Mouse (Mus musculus): ENCODE results near the gene Trim8. TPM values are rescaled to one million over a fixed set of nuclear protein-coding genes. Genes with fewer than 3 reads are reported as not detected.

Trim8 gene
- total and polyA plus RNA-seq, 2 experiments from 2014 or later, result 14.3 to 35.9 TPM

- Histone ChIP-seq H3K9ac (replicated peaks; ENCODE audit: low read depth, low read length) (0 out of 2 replicates have a peak overlapping the region, but pooled peaks have one; percentile 18), H3K4me2 (ENCODE audit: low read depth, low read length) (0 out of 2 replicates have a peak overlapping the region, but pooled peaks have one; percentile 4), H3K9me3 (replicated peaks; ENCODE audit: control insufficient read depth, low read length) (no peaks in the 10 kb centered on the region), H3K27me3 (ENCODE audit: control insufficient read depth, insufficient read depth, low read length) (no peaks in the 10 kb centered on the region), H3K36me3 (replicated peaks; ENCODE audit: control insufficient read depth, insufficient read depth, low read length) (peaks cover 19% of the 10 kb centered on the region), H3K4me3 (ENCODE audit: low read depth, low read length) (no peak overlapping the region), H3K27ac (ENCODE audit: low read depth) (peak overlapping the region; percentile 73), H3K4me1 (ENCODE audit: control insufficient read depth, insufficient read depth) (peaks cover 22% of the 10 kb centered on the region)
- DNase-seq (ENCODE audit: low spot score) (no peak), ATAC-seq (ENCODE audit: insufficient read depth, low read depth) (peak; percentile 59)
- TF ChIP-seq CTCF (IDR thresholded peaks at IDR 0.05; ENCODE audit: low read depth) (no peak), EP300 (IDR thresholded peaks at IDR 0.05; ENCODE audit: low read depth) (0 out of 2 replicates have a peak, but pooled peaks have one; percentile 17)
- WGBS, result 11% methylated on average over 10 of the region's 10 CpGs
Observed at GRCm38 (mm10) chr19:46471324-46472093, 30.0 kb upstream of the Trim8 start.

DNA sequence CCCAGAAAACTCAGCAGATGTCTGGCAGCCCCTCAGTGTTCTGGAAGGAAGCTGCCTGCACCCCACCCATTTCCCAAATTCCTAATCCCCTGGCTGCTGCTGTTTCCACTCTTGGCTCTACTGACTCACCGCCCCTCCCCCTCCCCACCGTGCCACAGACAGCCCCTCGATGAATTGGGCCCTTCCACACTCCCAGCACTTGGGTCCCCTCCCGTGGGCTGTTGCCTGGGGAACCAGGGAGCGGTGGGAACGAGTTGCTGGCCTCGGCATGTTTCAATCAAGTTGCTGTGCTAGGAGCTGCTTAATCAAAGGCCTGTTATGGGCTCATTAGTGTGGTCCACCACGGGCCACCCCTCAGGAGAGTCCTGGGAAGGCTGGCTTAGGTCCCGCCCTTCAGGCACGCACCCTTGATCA is 24.1 kb upstream of the Trim8 start:
- ATAC-seq (ENCODE audit: insufficient read depth, low read depth) (no peak), DNase-seq (ENCODE audit: low spot score) (no peak)
- WGBS, result 57% methylated on average over 10 of the region's 10 CpGs
- no peak overlapping the region; the same call in 1 of the 2 replicates for H3K27ac ChIP-seq (ENCODE audit: low read depth)
- no peaks in the 10 kb centered on the region for H3K27me3 ChIP-seq (ENCODE audit: control insufficient read depth, insufficient read depth, low read length)
- no peak overlapping the region for H3K9ac ChIP-seq (replicated peaks; ENCODE audit: low read depth, low read length)
- H3K9me3 ChIP-seq (replicated peaks; ENCODE audit: control insufficient read depth, low read length), result no peaks in the 10 kb centered on the region
- TF ChIP-seq CTCF (IDR thresholded peaks at IDR 0.05; ENCODE audit: low read depth), result no peak
- TF ChIP-seq EP300 (IDR thresholded peaks at IDR 0.05; ENCODE audit: low read depth), result 0 out of 2 replicates have a peak, but pooled peaks have one; percentile 25
- no peak overlapping the region for H3K4me2 ChIP-seq (ENCODE audit: low read depth, low read length)
- H3K4me3 ChIP-seq (ENCODE audit: low read depth, low read length), result no peak overlapping the region
- H3K4me1 ChIP-seq (ENCODE audit: control insufficient read depth, insufficient read depth), result peaks cover 42% of the 10 kb centered on the region
- peaks cover 26% of the 10 kb centered on the region for H3K36me3 ChIP-seq (replicated peaks; ENCODE audit: control insufficient read depth, insufficient read depth, low read length)

GRCm38 (mm10) chr19:46478242-46478641 is 23.3 kb upstream of the Trim8 start:
- Histone ChIP-seq H3K27me3 (ENCODE audit: control insufficient read depth, insufficient read depth, low read length) (no peaks in the 10 kb centered on the region), H3K36me3 (replicated peaks; ENCODE audit: control insufficient read depth, insufficient read depth, low read length) (peaks cover 26% of the 10 kb centered on the region), H3K9ac (replicated peaks; ENCODE audit: low read depth, low read length) (no peak overlapping the region), H3K4me3 (ENCODE audit: low read depth, low read length) (no peak overlapping the region), H3K9me3 (replicated peaks; ENCODE audit: control insufficient read depth, low read length) (no peaks in the 10 kb centered on the region), H3K4me2 (ENCODE audit: low read depth, low read length) (no peak overlapping the region), H3K4me1 (ENCODE audit: control insufficient read depth, insufficient read depth) (peaks cover 50% of the 10 kb centered on the region), H3K27ac (ENCODE audit: low read depth) (peak overlapping the region; percentile 83)
- 47% methylated on average over 4 of the region's 4 CpGs for WGBS
- DNase-seq (ENCODE audit: low spot score) (no peak), ATAC-seq (ENCODE audit: insufficient read depth, low read depth) (peak; percentile 10; the same call in 1 of the 2 replicates)
- TF ChIP-seq EP300 (IDR thresholded peaks at IDR 0.05; ENCODE audit: low read depth) (no peak), CTCF (IDR thresholded peaks at IDR 0.05; ENCODE audit: low read depth) (no peak)

GRCm38 (mm10) chr19:46478826-46479225 is 22.7 kb upstream of the Trim8 start:
- ATAC-seq (ENCODE audit: insufficient read depth, low read depth) (peak; percentile 53), DNase-seq (ENCODE audit: low spot score) (peak; percentile 79)
- Histone ChIP-seq H3K4me3 (ENCODE audit: low read depth, low read length) (no peak overlapping the region), H3K4me1 (ENCODE audit: control insufficient read depth, insufficient read depth) (peaks cover 56% of the 10 kb centered on the region), H3K36me3 (replicated peaks; ENCODE audit: control insufficient read depth, insufficient read depth, low read length) (peaks cover 23% of the 10 kb centered on the region), H3K9me3 (replicated peaks; ENCODE audit: control insufficient read depth, low read length) (no peaks in the 10 kb centered on the region), H3K9ac (replicated peaks; ENCODE audit: low read depth, low read length) (peak overlapping the region; percentile 35), H3K27ac (ENCODE audit: low read depth) (peak overlapping the region; percentile 83), H3K4me2 (ENCODE audit: low read depth, low read length) (no peak overlapping the region), H3K27me3 (ENCODE audit: control insufficient read depth, insufficient read depth, low read length) (no peaks in the 10 kb centered on the region)
- 16% methylated on average over 5 of the region's 5 CpGs for WGBS
- TF ChIP-seq CTCF (IDR thresholded peaks at IDR 0.05; ENCODE audit: low read depth), result no peak
- TF ChIP-seq EP300 (IDR thresholded peaks at IDR 0.05; ENCODE audit: low read depth), result no peak

DNA sequence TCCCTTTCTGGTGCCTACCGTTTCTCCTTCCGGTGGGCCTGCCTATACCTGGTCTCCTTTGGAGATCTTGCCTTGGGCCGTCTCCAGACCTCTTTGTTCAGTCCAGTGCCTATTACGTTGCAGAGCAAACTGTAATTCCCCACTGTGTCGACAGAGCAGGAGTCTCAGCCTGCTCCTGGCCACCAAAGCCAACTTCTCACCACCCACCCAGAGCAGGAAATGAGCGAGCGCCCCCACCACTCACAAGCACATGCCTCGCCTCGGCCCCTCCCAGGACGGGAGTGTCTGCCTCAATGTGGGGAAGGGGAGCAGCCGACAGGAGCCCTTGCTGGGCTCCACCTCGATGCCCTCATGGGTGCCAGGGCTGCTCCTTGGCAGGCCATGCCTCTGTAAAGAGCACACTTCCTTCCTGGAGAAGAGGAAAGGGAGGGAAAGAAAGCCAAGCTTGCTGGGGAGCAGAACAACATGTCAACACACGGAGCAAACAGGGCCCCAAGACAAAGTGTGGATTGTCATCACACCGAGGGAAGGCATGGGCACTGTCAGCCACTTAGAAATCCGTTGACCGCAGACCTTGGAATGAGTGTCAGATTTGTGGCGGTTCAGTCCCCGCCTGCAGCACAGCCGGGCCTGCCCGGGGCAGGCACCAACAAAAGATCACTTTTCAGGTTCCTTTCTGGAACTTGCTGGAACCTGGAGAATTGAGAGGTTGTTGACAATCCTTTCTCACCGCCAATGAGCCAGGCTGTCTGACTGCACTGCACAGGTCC is 22.0 kb upstream of the Trim8 start:
- no peaks in the 10 kb centered on the region for H3K27me3 ChIP-seq (ENCODE audit: control insufficient read depth, insufficient read depth, low read length)
- TF ChIP-seq CTCF (IDR thresholded peaks at IDR 0.05; ENCODE audit: low read depth) (no peak), EP300 (IDR thresholded peaks at IDR 0.05; ENCODE audit: low read depth) (no peak)
- H3K4me3 ChIP-seq (ENCODE audit: low read depth, low read length), result no peak overlapping the region
- peak; percentile 10; the same call in 1 of the 2 replicates for ATAC-seq (ENCODE audit: insufficient read depth, low read depth)
- WGBS, result 28% methylated on average over 21 of the region's 21 CpGs
- H3K9ac ChIP-seq (replicated peaks; ENCODE audit: low read depth, low read length), result peak overlapping the region; percentile 35
- peaks cover 18% of the 10 kb centered on the region for H3K36me3 ChIP-seq (replicated peaks; ENCODE audit: control insufficient read depth, insufficient read depth, low read length)
- peaks cover 63% of the 10 kb centered on the region for H3K4me1 ChIP-seq (ENCODE audit: control insufficient read depth, insufficient read depth)
- no peaks in the 10 kb centered on the region for H3K9me3 ChIP-seq (replicated peaks; ENCODE audit: control insufficient read depth, low read length)
- H3K27ac ChIP-seq (ENCODE audit: low read depth), result peak overlapping the region; percentile 83
- peak; percentile 56 for DNase-seq (ENCODE audit: low spot score)
- no peak overlapping the region for H3K4me2 ChIP-seq (ENCODE audit: low read depth, low read length)
